Mouse (Mus musculus) liver, postnatal 0 days (tissue): ENCODE data around the gene Nwd1. TPM values are rescaled to one million over a fixed set of nuclear protein-coding genes. Genes with fewer than 3 reads are reported as not detected.

Source experiments
- ATAC-seq: fragments of 200-750 bp; cut with Nextera tagmentation; 2 replicates; pipeline ENCODE4 v1.8.0; 2017; ENCODE audit warnings: mild to moderate bottlenecking, moderate library complexity
- DNase-seq: peaks from one replicate; pipeline ENCODE4 v3.0.0-alpha.2; 2016
- H3K27ac ChIP-seq: fragments of 300-500 bp; sonication (generic); 2 replicates; pipeline ENCODE4 v1.5.1; 2014; ENCODE audit warnings: antibody characterized with exemption, moderate library complexity, mild to moderate bottlenecking, low read depth
- H3K27me3 ChIP-seq: fragments of 300-500 bp; sonication (generic); 2 replicates; pipeline ENCODE4 v1.6.1; 2014; ENCODE audit warnings: low read length, control low read depth, mixed read lengths; ENCODE audit not compliant: insufficient read depth
- H3K36me3 ChIP-seq: fragments of 300-500 bp; sonication (generic); replicated peaks from 2 replicates; pipeline ENCODE4 v1.6.1; 2014; ENCODE audit warnings: mild to moderate bottlenecking, control low read depth, low read length, moderate library complexity, mixed read lengths; ENCODE audit not compliant: insufficient read depth
- H3K4me1 ChIP-seq: fragments of 300-500 bp; sonication (generic); 2 replicates; pipeline ENCODE4 v1.6.1; 2014; ENCODE audit warnings: antibody characterized with exemption, mild to moderate bottlenecking, control low read depth; ENCODE audit not compliant: insufficient read depth
- H3K4me2 ChIP-seq: fragments of 300-500 bp; sonication (generic); 2 replicates; pipeline ENCODE4 v1.6.1; 2014; ENCODE audit warnings: low read depth, mild to moderate bottlenecking, low read length, moderate library complexity, mixed read lengths
- H3K4me3 ChIP-seq: fragments of 300-500 bp; sonication (generic); 2 replicates; pipeline ENCODE4 v1.5.1; 2014; ENCODE audit warnings: low read depth, low read length
- H3K9ac ChIP-seq: fragments of 300-500 bp; sonication (generic); replicated peaks from 2 replicates; pipeline ENCODE4 v1.6.1; 2014; ENCODE audit warnings: mild to moderate bottlenecking, moderate library complexity
- H3K9me3 ChIP-seq: fragments of 300-500 bp; sonication (generic); 2 replicates; pipeline ENCODE4 v1.6.1; 2016; ENCODE audit warnings: mild to moderate bottlenecking, control low read depth, low read length, mixed read lengths
- CTCF ChIP-seq: sonication (generic); IDR thresholded peaks from 2 replicates; pipeline ENCODE4 v1.5.1; 2016; ENCODE audit warnings: antibody characterized with exemption, low read depth
- EP300 ChIP-seq: IDR thresholded peaks from 2 replicates; pipeline ENCODE4 v1.6.1; 2016; ENCODE audit warnings: antibody characterized with exemption, low read depth, mild to moderate bottlenecking
- WGBS: fragments of 180-500 bp; shearing (Covaris S2); extraction: QIAGEN DNeasy Blood & Tissue Kit; methylation state at CpG from one replicate; pipeline ENCODE4 v1.1.7; 2014; ENCODE audit not compliant: insufficient replicate concordance; 5-methylcytosine and 5-hydroxymethylcytosine counted together
- polyA plus RNA-seq: library from polyadenylated mRNA; unstranded; fragments of >200 nt; fragmentation: Nextera tagmentation; extraction: Ambion mirVana; gene quantifications from 2 replicates; pipeline ENCODE4 v1.2.1, GENCODE M21; 2015

Gene Nwd1
- polyA plus RNA-seq, 1 experiment from 2014 or later, result not detected

DNA sequence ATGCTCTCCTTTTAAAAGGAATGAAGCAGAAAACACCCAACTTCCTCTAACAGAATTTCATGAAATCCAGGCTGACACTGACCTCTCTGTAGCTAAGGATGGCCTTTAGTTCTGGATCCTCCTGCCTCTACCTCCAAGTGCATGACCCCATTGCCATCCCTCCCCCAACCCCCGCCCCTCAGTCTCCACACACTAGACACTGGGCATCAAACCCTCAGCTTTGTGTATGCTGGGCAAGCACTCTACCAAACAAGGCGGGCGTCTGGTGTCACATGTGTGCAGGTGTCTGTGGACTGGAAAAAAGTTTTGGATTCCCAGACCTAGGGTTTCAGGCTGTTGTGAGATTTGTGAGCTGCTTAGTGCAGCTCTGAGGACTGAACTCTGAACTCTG, 9.0 kb downstream of the Nwd1 start:
- Histone ChIP-seq H3K9me3 (no peaks in the 10 kb centered on the region), H3K4me1 (peaks cover 4% of the 10 kb centered on the region; the same call in 1 of the 2 replicates), H3K4me2 (no peak overlapping the region), H3K9ac (no peak overlapping the region), H3K27me3 (no peaks in the 10 kb centered on the region), H3K36me3 (no peaks in the 10 kb centered on the region), H3K27ac (no peak overlapping the region), H3K4me3 (no peak overlapping the region)
- 53% methylated on average over 3 of the region's 3 CpGs for WGBS
- TF ChIP-seq EP300 (no peak), CTCF (no peak)
- DNase-seq (no peak), ATAC-seq (no peak)

DNA sequence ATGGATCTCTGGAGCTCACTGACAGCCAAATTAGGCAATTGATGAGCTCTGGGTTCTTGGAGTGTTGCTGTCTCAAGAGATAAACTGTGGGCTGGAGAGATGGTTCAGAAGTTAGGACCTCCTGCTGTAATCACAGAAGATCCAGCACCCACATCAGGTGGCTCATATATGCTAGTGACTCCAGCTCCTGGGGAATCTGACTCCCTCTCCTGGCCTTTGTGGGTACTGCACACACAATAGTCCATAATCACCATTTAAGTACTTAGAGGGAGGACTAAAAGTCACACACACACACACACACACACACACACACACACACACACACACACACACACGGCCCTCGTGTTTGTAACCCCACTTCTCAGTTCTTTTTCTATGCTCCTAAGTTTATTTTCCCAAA, 13.5 kb downstream of the Nwd1 start:
- H3K27ac ChIP-seq, result no peak overlapping the region
- TF ChIP-seq CTCF (peak; percentile 42), EP300 (no peak)
- H3K27me3 ChIP-seq, result no peaks in the 10 kb centered on the region
- H3K9me3 ChIP-seq, result no peaks in the 10 kb centered on the region
- no peak overlapping the region for H3K9ac ChIP-seq
- H3K4me3 ChIP-seq, result no peak overlapping the region
- DNase-seq, result no peak
- ATAC-seq, result no peak
- H3K4me1 ChIP-seq, result peaks cover 2% of the 10 kb centered on the region; the same call in 1 of the 2 replicates
- 86% methylated on average over 2 of the region's 2 CpGs for WGBS
- no peaks in the 10 kb centered on the region for H3K36me3 ChIP-seq
- no peak overlapping the region for H3K4me2 ChIP-seq

DNA sequence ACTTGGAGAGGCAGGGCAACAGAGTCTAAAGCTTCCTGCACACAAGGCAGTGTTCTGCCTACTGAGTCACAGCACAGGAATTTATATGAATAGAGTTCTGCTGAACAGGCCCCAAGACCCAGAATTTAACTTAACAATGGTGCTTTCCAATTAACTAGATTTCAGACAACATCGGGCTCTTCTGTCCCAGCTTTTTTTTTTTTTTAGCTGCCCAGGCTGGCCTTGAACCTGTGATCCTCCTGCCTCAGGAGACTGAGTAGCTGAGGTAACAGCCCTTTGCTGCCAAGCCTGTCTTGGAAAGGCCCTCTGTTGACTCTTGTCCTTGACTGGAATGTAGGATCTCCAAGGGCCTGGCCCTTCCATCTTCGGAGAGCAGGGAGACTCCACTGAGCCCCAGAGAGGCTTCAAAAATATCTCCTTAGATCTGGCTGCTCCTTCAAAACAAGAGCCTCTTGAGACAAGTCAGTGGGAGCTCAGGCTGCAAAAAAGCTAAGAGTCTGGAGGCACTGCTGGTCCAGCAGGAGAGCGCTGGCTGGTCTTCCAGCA, 17.7 kb downstream of the Nwd1 start:
- Histone ChIP-seq H3K4me1 (0 out of 2 replicates have a peak, but pooled peaks cover 3% of the 10 kb centered on the region), H3K4me2 (no peak overlapping the region), H3K9me3 (no peaks in the 10 kb centered on the region), H3K4me3 (no peak overlapping the region), H3K9ac (no peak overlapping the region), H3K27me3 (no peaks in the 10 kb centered on the region), H3K36me3 (no peaks in the 10 kb centered on the region), H3K27ac (no peak overlapping the region)
- 82% methylated on average over 3 of the region's 3 CpGs for WGBS
- DNase-seq (no peak), ATAC-seq (no peak)
- TF ChIP-seq CTCF (no peak), EP300 (no peak)

DNA sequence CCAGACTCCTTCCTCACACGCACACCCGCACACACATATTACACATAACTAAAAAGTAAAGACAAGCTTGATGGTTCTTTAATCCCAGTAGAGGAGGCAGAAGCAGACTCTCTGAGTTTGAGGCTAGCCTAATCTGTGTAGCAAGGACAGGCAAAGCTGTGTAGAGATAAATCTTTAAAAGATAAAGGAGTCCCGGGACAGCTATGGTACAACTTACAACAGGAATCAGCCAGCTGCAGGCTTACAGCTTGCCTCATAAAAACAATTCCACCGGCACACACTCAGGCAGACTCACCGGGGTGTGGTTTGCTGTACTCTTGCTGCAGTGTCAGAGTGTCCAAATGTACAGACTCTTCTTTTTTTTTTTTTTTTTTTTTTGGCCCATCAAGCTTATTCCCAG, 18.2 kb downstream of the Nwd1 start:
- no peak overlapping the region for H3K4me3 ChIP-seq
- H3K36me3 ChIP-seq, result no peaks in the 10 kb centered on the region
- H3K4me1 ChIP-seq, result 0 out of 2 replicates have a peak, but pooled peaks cover 3% of the 10 kb centered on the region
- H3K9ac ChIP-seq, result no peak overlapping the region
- no peaks in the 10 kb centered on the region for H3K9me3 ChIP-seq
- H3K4me2 ChIP-seq, result no peak overlapping the region
- no peaks in the 10 kb centered on the region for H3K27me3 ChIP-seq
- ATAC-seq (peak; percentile 68), DNase-seq (no peak)
- WGBS, result 48% methylated on average over 5 of the region's 5 CpGs
- H3K27ac ChIP-seq, result no peak overlapping the region
- TF ChIP-seq EP300 (0 out of 2 replicates have a peak, but pooled peaks have one; percentile 36), CTCF (no peak)

DNA sequence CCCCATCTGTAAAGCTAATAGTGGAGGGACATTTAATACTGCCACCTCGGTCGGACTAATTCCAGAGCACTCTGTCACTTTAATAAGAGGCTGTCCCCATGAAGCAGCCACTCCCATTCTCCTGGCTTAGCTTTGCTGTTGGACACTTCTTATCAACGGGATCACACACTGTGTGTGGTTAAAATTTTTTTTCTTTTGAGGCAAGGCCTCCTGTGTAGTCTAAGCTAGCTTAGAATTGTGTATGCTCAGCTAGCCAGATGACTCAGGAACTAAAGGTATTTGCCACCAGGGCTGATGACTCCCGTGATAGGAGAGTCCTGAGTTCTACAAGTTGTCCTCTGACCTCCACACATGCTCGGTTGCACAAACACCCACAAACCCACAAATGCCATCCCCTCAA, 18.9 kb downstream of the Nwd1 start:
- H3K9ac ChIP-seq, result no peak overlapping the region
- no peaks in the 10 kb centered on the region for H3K36me3 ChIP-seq
- no peak overlapping the region for H3K27ac ChIP-seq
- H3K4me2 ChIP-seq, result no peak overlapping the region
- no peaks in the 10 kb centered on the region for H3K9me3 ChIP-seq
- 0 out of 2 replicates have a peak, but pooled peaks cover 3% of the 10 kb centered on the region for H3K4me1 ChIP-seq
- 24% methylated on average over 5 of the region's 5 CpGs for WGBS
- no peaks in the 10 kb centered on the region for H3K27me3 ChIP-seq
- H3K4me3 ChIP-seq, result no peak overlapping the region
- TF ChIP-seq CTCF (no peak), EP300 (no peak)
- no peak for DNase-seq
- peak; percentile 81 for ATAC-seq

DNA sequence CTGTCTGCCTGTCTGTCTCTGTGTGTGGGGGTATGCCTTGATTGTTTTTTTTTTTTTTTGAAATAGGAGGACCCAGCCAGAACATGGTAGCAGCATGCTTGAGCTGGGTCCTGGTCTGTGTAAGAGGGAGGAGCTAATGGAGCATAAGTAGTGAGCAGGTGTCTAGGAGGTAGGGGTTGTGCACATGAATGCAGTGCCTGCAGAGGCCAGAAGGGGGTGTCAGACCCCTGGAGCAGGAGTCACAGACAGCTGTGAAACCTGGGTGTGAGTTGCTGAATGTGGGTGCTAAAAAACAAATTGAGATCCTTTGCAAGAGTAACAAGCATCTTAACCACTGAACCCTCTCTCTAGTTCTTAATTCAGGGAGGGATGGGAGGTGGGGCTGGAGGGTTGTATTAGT, 22.4 kb downstream of the Nwd1 start:
- Histone ChIP-seq H3K9me3 (no peaks in the 10 kb centered on the region), H3K27ac (no peak overlapping the region), H3K27me3 (no peaks in the 10 kb centered on the region), H3K4me1 (0 out of 2 replicates have a peak, but pooled peaks cover 3% of the 10 kb centered on the region), H3K4me2 (no peak overlapping the region), H3K4me3 (no peak overlapping the region), H3K36me3 (no peaks in the 10 kb centered on the region), H3K9ac (no peak overlapping the region)
- DNase-seq (no peak), ATAC-seq (no peak)
- TF ChIP-seq EP300, result no peak
- no peak for TF ChIP-seq CTCF

DNA sequence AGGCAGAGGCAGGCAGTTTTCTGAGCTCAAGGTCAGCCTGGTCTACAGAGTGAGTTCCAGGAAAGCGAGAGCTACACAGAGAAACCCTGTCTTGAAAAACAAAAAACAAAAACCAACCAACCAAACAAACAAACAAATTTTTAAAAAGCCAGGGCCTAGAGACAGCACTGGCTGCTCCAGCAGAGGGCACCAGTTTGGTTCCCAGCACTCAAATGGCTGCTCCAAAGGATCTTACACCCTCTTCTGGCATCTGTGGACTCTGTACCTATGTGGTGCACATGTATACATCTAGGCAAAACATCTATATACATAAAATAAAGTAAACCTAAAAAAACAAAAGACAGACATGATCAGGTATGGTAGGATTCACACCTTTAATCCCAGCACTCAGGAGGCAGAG, 26.3 kb downstream of the Nwd1 start:
- WGBS, result 70% methylated on average over 1 of the region's 1 CpGs
- ATAC-seq, result no peak
- no peak overlapping the region for H3K4me3 ChIP-seq
- H3K9me3 ChIP-seq, result no peaks in the 10 kb centered on the region
- H3K36me3 ChIP-seq, result no peaks in the 10 kb centered on the region
- no peak for DNase-seq
- no peak overlapping the region for H3K9ac ChIP-seq
- H3K4me2 ChIP-seq, result no peak overlapping the region
- no peak overlapping the region for H3K27ac ChIP-seq
- peak; percentile 19; the same call in 1 of the 2 replicates for TF ChIP-seq CTCF
- TF ChIP-seq EP300, result no peak
- H3K4me1 ChIP-seq, result no peaks in the 10 kb centered on the region
- no peaks in the 10 kb centered on the region for H3K27me3 ChIP-seq
